Mouse (Mus musculus) small intestine, adult 2 months (tissue): ENCODE results near the gene Cyp2j9. TPM values are rescaled to one million over a fixed set of nuclear protein-coding genes. Genes with fewer than 3 reads are reported as not detected.

Experiments
- H3K27ac ChIP-seq: fragments of 200-500 bp; 2 replicates; pipeline ENCODE4 v1.5.1; 2012; ENCODE audit warnings: low read depth, low read length, control low read depth, inconsistent platforms; ENCODE audit not compliant: insufficient read depth
- H3K27me3 ChIP-seq: fragments of 200-500 bp; 2 replicates; pipeline ENCODE4 v1.6.1; 2012; ENCODE audit warnings: mild to moderate bottlenecking, moderate library complexity, low read length, inconsistent platforms; ENCODE audit not compliant: control insufficient read depth, insufficient read depth
- H3K36me3 ChIP-seq: fragments of 200-500 bp; 2 replicates; pipeline ENCODE4 v1.6.1; 2012; ENCODE audit warnings: mild to moderate bottlenecking, low read length, control low read depth, inconsistent platforms; ENCODE audit not compliant: control insufficient read depth, insufficient read depth
- H3K4me1 ChIP-seq: fragments of 200-500 bp; 2 replicates; pipeline ENCODE4 v1.6.1; 2012; ENCODE audit warnings: low read length, inconsistent platforms, mixed read lengths; ENCODE audit not compliant: control insufficient read depth, insufficient read depth, insufficient read length
- H3K4me3 ChIP-seq: fragments of 200-500 bp; 2 replicates; pipeline ENCODE4 v1.5.1; 2012; ENCODE audit warnings: low read depth, mild to moderate bottlenecking, control low read depth, inconsistent platforms, low read length, moderate library complexity
- CTCF ChIP-seq: fragments of 200-500 bp; IDR thresholded peaks from 2 replicates; pipeline ENCODE4 v1.5.1; 2012; ENCODE audit warnings: low read depth, mild to moderate bottlenecking, control low read depth, inconsistent platforms, low read length, moderate library complexity, mixed read lengths; ENCODE audit not compliant: insufficient replicate concordance, insufficient read length; ENCODE audit errors: extremely low read depth
- POLR2A ChIP-seq: fragments of 200-500 bp; IDR thresholded peaks from 2 replicates; pipeline ENCODE4 v1.6.1; 2012; ENCODE audit warnings: low read depth, mild to moderate bottlenecking, control low read depth, inconsistent platforms, low read length, moderate library complexity
- WGBS: fragments of 180-500 bp; shearing (Covaris S2); methylation state at CpG from one replicate; pipeline ENCODE4 v1.1.7; 2018; 5-methylcytosine and 5-hydroxymethylcytosine counted together
- polyA plus RNA-seq: library from polyadenylated mRNA; depleted of rRNA; stranded (reverse); fragments of >200 nt; gene quantifications from 2 replicates; pipeline ENCODE4 v1.2.3, GENCODE M21; 2012; rRNA removed

Gene Cyp2j9
- polyA plus RNA-seq, 1 experiment, result 2.4 TPM

DNA sequence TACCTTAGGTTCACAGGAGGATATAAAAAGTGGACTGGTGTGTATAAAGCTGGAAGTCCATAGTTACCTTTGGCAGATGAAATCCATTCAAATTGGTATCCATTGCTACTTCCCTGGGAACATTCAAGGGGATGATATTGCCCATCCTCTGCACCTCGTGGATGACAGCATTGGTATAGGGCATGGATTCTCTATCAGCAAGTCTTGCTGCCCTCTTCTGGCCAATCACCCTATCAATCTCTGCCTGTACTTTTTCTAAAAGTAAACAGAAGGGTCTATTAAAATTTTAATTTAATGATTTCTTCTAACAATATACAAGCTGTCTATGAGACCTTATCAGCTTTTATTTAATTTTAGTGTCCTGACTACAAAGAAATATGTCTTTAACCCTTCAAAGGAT, 65.6 kb downstream of the Cyp2j9 start:
- H3K27ac ChIP-seq, result no peak overlapping the region
- H3K4me3 ChIP-seq, result no peak overlapping the region
- peaks cover 22% of the 10 kb centered on the region for H3K36me3 ChIP-seq
- WGBS, result 15% methylated on average over 1 of the region's 1 CpGs
- H3K27me3 ChIP-seq, result no peaks in the 10 kb centered on the region
- no peak for TF ChIP-seq POLR2A
- no peak for TF ChIP-seq CTCF
- no peaks in the 10 kb centered on the region for H3K4me1 ChIP-seq

- no peaks in the 10 kb centered on the region for H3K27me3 ChIP-seq
- H3K27ac ChIP-seq, result no peak overlapping the region
- H3K4me3 ChIP-seq, result no peak overlapping the region
- H3K4me1 ChIP-seq, result no peaks in the 10 kb centered on the region
- WGBS, result 83% methylated on average over 2 of the region's 2 CpGs
- peaks cover 27% of the 10 kb centered on the region for H3K36me3 ChIP-seq
- TF ChIP-seq CTCF, result no peak
- TF ChIP-seq POLR2A, result no peak
Observed at GRCm38 (mm10) chr4:96522256-96522655, 69.1 kb downstream of the Cyp2j9 start.

Other genes starting within 250 kb of the Cyp2j9 start
- gene Cyp2j11, start 242.9 kb downstream of the Cyp2j9 start, polyA plus RNA-seq, result not detected in 2 replicates
- not detected in 2 replicates for gene Cyp2j8, start 84.2 kb downstream of the Cyp2j9 start, polyA plus RNA-seq
- 5.3 and 11.3 TPM in 2 replicates for gene Cyp2j6, start 37.9 kb downstream of the Cyp2j9 start, polyA plus RNA-seq
- 0.05 TPM in 1 of 2 replicates, not detected in the other for gene Cyp2j5, start 72.6 kb upstream of the Cyp2j9 start, polyA plus RNA-seq
- gene Gm12695, start 193.6 kb upstream of the Cyp2j9 start, polyA plus RNA-seq, result not detected in 2 replicates